9 mouse cellular contexts compared by ENCODE assay signal in genomic region chr13:51567411-51567851, GRCm38 (mm10). TPM values are rescaled to one million over a fixed set of nuclear protein-coding genes. Genes with fewer than 3 reads are reported as not detected.
DNase-seq lines count a peak whose midpoint lies in the region; ATAC-seq and TF ChIP-seq lines count a peak whose summit lies in the region.
"Had no signal": no experiment of that assay in that cellular context is flagged by ENCODE, and none has a peak within 500 bp of the region (broad histone marks: within the 10 kb centered on the region; RNA-seq: fewer than 3 reads in every experiment).

No protein-coding gene starts in this region.

- DNase-seq in lung, embryonic 14.5 days: peak; percentile 47
- no peak for DNase-seq in lung, adult 2 months
- peak; percentile 19 for DNase-seq in cerebellum, adult 8-10 months
- DNase-seq in mesoderm, embryonic 11.5 days (ENCODE audit: low read depth, low spot score): peak; percentile 42
- peak; percentile 25 for DNase-seq in stomach, postnatal 0 days (ENCODE audit: low spot score)
- no peak for DNase-seq in natural killer cell, adult 2 months (ENCODE audit: low spot score in 2 of 2)

- H3K27ac ChIP-seq in lung, embryonic 14.5 days (ENCODE audit: low read depth): no peak overlapping the region
- H3K27ac ChIP-seq in forebrain, embryonic 15.5 days (replicated peaks): peak overlapping the region; percentile 89
- no peak overlapping the region for H3K27ac ChIP-seq in intestine, embryonic 15.5 days
- no peak overlapping the region for H3K27ac ChIP-seq in stomach, postnatal 0 days (replicated peaks)

- no peak for TF ChIP-seq POLR2A in lung, adult 2 months (IDR thresholded peaks at IDR 0.05; ENCODE audit: borderline replicate concordance, extremely low read depth, low read depth, low read length)

- no peaks in the 10 kb centered on the region for H3K9me3 ChIP-seq in lung, embryonic 14.5 days (ENCODE audit: low read depth, low read length)
- H3K9me3 ChIP-seq in forebrain, embryonic 15.5 days: no peaks in the 10 kb centered on the region
- no peaks in the 10 kb centered on the region for H3K9me3 ChIP-seq in intestine, embryonic 15.5 days
- H3K9me3 ChIP-seq in stomach, postnatal 0 days (ENCODE audit: control insufficient read depth, low read length): no peaks in the 10 kb centered on the region

- TF ChIP-seq EP300 in stomach, postnatal 0 days (optimal IDR thresholded peaks at IDR 0.05): no peak

- no peaks in the 10 kb centered on the region for H3K36me3 ChIP-seq in lung, embryonic 14.5 days (ENCODE audit: insufficient read depth)
- H3K36me3 ChIP-seq in forebrain, embryonic 15.5 days: no peaks in the 10 kb centered on the region
- H3K36me3 ChIP-seq in intestine, embryonic 15.5 days: no peaks in the 10 kb centered on the region
- H3K36me3 ChIP-seq in stomach, postnatal 0 days (ENCODE audit: control insufficient read depth, insufficient read depth, low read length): no peaks in the 10 kb centered on the region

- under 1% methylated on average over 38 of the region's 38 CpGs for WGBS in lung, embryonic 14.5 days
- WGBS in lung, adult 2 months: 2% methylated on average over 38 of the region's 38 CpGs
- under 1% methylated on average over 38 of the region's 38 CpGs for WGBS in forebrain, embryonic 15.5 days
- WGBS in intestine, embryonic 15.5 days: 1% methylated on average over 38 of the region's 38 CpGs
- WGBS in stomach, postnatal 0 days: under 1% methylated on average over 38 of the region's 38 CpGs

- H3K9ac ChIP-seq in lung, embryonic 14.5 days: peak overlapping the region; percentile 43
- H3K9ac ChIP-seq in forebrain, embryonic 15.5 days (replicated peaks): peak overlapping the region; percentile 67
- peak overlapping the region; percentile 39 for H3K9ac ChIP-seq in intestine, embryonic 15.5 days
- peak overlapping the region; percentile 52 for H3K9ac ChIP-seq in stomach, postnatal 0 days (ENCODE audit: low read length)

- 0 out of 2 replicates have a peak, but pooled peaks have one; percentile 13 for ATAC-seq in lung, embryonic 14.5 days (ENCODE audit: insufficient read depth)
- ATAC-seq in forebrain, embryonic 15.5 days (replicated peaks): no peak
- peak; percentile 21; the same call in 1 of the 2 replicates for ATAC-seq in intestine, embryonic 15.5 days
- no peak for ATAC-seq in stomach, postnatal 0 days (ENCODE audit: low FRiP score, low TSS enrichment)

- H3K4me2 ChIP-seq in lung, embryonic 14.5 days: peak overlapping the region; percentile 86
- H3K4me2 ChIP-seq in forebrain, embryonic 15.5 days (replicated peaks): peak overlapping the region; percentile 93
- peak overlapping the region; percentile 93 for H3K4me2 ChIP-seq in intestine, embryonic 15.5 days (replicated peaks)
- peak overlapping the region; percentile 75 for H3K4me2 ChIP-seq in stomach, postnatal 0 days (replicated peaks; ENCODE audit: low read depth)

- peak overlapping the region; percentile 44 for H3K4me3 ChIP-seq in lung, embryonic 14.5 days (ENCODE audit: low read depth, low read length)
- no peak overlapping the region for H3K4me3 ChIP-seq in lung, adult 2 months (replicated peaks; ENCODE audit: extremely low read depth, low read depth, low read length)
- peak overlapping the region; percentile 58 for H3K4me3 ChIP-seq in forebrain, embryonic 15.5 days
- peak overlapping the region; percentile 42 for H3K4me3 ChIP-seq in intestine, embryonic 15.5 days (replicated peaks)
- peak overlapping the region; percentile 48 for H3K4me3 ChIP-seq in stomach, postnatal 0 days (ENCODE audit: low read depth, low read length)
- H3K4me3 ChIP-seq: myocyte had no signal

- no peak for TF ChIP-seq CTCF in lung, embryonic 14.5 days (IDR thresholded peaks at IDR 0.05; ENCODE audit: low read depth)
- no peak for TF ChIP-seq CTCF in lung, adult 2 months (IDR thresholded peaks at IDR 0.05; ENCODE audit: insufficient read depth, low read length)
- TF ChIP-seq CTCF in stomach, postnatal 0 days (IDR thresholded peaks at IDR 0.05; ENCODE audit: low read depth): no peak

- H3K27me3 ChIP-seq in lung, embryonic 14.5 days (ENCODE audit: insufficient read depth, low read length): peaks cover 60% of the 10 kb centered on the region
- no peaks in the 10 kb centered on the region for H3K27me3 ChIP-seq in forebrain, embryonic 15.5 days
- peaks cover 65% of the 10 kb centered on the region for H3K27me3 ChIP-seq in intestine, embryonic 15.5 days (replicated peaks)
- peaks cover 6% of the 10 kb centered on the region; the same call in 1 of the 2 replicates for H3K27me3 ChIP-seq in stomach, postnatal 0 days (ENCODE audit: control insufficient read depth, insufficient read depth, low read length)

- peaks cover 6% of the 10 kb centered on the region; the same call in 1 of the 2 replicates for H3K4me1 ChIP-seq in lung, embryonic 14.5 days (ENCODE audit: insufficient read depth)
- no peaks in the 10 kb centered on the region for H3K4me1 ChIP-seq in lung, adult 2 months (ENCODE audit: control insufficient read depth, insufficient read depth, low read length)
- peaks cover 44% of the 10 kb centered on the region for H3K4me1 ChIP-seq in forebrain, embryonic 15.5 days
- peaks cover 26% of the 10 kb centered on the region for H3K4me1 ChIP-seq in intestine, embryonic 15.5 days (replicated peaks)
- no peaks in the 10 kb centered on the region; the same call in 1 of the 2 replicates for H3K4me1 ChIP-seq in stomach, postnatal 0 days (replicated peaks; ENCODE audit: control insufficient read depth, insufficient read depth)

RNA-seq across cellular contexts. Expression of gene Shc3, which starts 1.8 kb away (rescaled TPM):
- not detected in 2 replicates for polyA plus RNA-seq in lung, embryonic 14.5 days (2014; fragmentation: Nextera tagmentation; extraction: Ambion mirVana)
- polyA plus RNA-seq in lung, adult 2 months (2012; rRNA removed): 0.22 and 0.45 TPM in 2 replicates
- polyA plus RNA-seq in forebrain, embryonic 15.5 days (2015; fragmentation: Nextera tagmentation; extraction: Ambion mirVana): 9.6 and 10.1 TPM in 2 replicates
- polyA plus RNA-seq in intestine, embryonic 15.5 days (2015; fragmentation: Nextera tagmentation; extraction: Ambion mirVana): 0.28 and 0.34 TPM in 2 replicates
- polyA plus RNA-seq in stomach, postnatal 0 days (2015; fragmentation: Nextera tagmentation; extraction: Ambion mirVana): 0.28 and 0.31 TPM in 2 replicates

Comparison
In these comparisons a context has a peak if more than half of its experiments do, and no peak if none do; other contexts are left out.
1. DNase-seq: peak in lung, embryonic 14.5 days (single experiment), cerebellum, adult 8-10 months (single experiment), mesoderm, embryonic 11.5 days (single experiment) and stomach, postnatal 0 days (single experiment); none in lung, adult 2 months (single experiment) and natural killer cell, adult 2 months (0 of 2).
2. ATAC-seq: peak in lung, embryonic 14.5 days (single experiment) and intestine, embryonic 15.5 days (single experiment); none in forebrain, embryonic 15.5 days (single experiment) and stomach, postnatal 0 days (single experiment).
3. Peak in every context shown above with its lines, with median percentiles within 50 percentile points of each other: H3K4me2 ChIP-seq and H3K9ac ChIP-seq.